Mouse (Mus musculus) liver, adult 2 months (tissue): ENCODE data around the gene Isg20.

Experiments
- CTCF ChIP-seq: fragments of 200-500 bp; IDR thresholded peaks from 2 replicates; pipeline ENCODE4 v1.5.1; 2011; ENCODE audit warnings: low read depth, low read length, control low read depth
- POLR2A ChIP-seq: fragments of 200-500 bp; IDR thresholded peaks from 2 replicates; pipeline ENCODE4 v1.6.1; 2011; ENCODE audit warnings: low read length, control low read depth; ENCODE audit not compliant: insufficient read depth; ENCODE audit errors: extremely low read depth

GRCm38 (mm10) chr7:78940971-78941370 lies 27.7 kb downstream of the Isg20 start:
- TF ChIP-seq POLR2A (no peak), CTCF (no peak)
